Mouse (Mus musculus) thymus, postnatal 10 days (tissue): Measurements from ENCODE around the gene 1110032A03Rik.
A peak's percentile ranks its signal among the peaks of the same experiment; 100 is the strongest.

Source experiments
- DNase-seq, 2 experiments: peaks; one replicate each; pipeline ENCODE4 v3.0.0; 2021; ENCODE audit warnings: low spot score in 2 of 2

Gene 1110032A03Rik

DNA sequence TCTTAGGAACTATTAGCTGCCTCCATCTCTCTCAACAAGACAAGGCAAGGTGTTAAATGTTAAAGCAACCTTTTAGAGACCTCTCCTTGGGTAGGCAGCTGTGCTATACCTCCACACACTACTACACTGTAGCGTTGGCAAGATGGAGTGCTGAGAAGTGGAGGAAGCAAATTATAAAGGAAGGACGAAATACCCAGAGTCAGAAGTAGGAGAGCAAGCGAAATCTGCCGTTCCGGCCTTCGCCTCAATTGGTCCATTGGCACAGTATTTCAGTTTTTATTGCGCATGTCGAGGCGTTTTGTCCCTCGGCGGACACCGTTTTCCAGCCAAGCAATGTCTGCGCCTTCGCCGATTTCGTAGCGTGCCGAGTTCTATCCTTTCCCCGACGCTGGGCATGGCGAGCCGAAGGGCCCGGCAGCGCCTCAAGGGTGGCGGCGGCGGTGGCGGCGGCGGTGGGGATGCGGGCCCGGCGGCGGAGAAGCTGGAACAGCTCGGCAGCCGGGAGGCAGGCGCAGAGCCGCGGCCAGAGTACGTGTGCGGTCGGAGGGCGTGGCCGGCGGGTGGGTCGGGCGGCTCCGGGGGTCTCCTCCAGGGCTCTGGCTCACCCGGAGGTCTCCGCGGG lies at the start of gene 1110032A03Rik, which contains the start of gene Alg9:
Gene 1110032A03Rik, minus strand, starts transcription at position 530 of the 622 bp plus-strand sequence.
Gene Alg9, plus strand, starts transcription at position 29 of the 622 bp plus-strand sequence.
- DNase-seq: peak; percentile 79 to 87

DNA sequence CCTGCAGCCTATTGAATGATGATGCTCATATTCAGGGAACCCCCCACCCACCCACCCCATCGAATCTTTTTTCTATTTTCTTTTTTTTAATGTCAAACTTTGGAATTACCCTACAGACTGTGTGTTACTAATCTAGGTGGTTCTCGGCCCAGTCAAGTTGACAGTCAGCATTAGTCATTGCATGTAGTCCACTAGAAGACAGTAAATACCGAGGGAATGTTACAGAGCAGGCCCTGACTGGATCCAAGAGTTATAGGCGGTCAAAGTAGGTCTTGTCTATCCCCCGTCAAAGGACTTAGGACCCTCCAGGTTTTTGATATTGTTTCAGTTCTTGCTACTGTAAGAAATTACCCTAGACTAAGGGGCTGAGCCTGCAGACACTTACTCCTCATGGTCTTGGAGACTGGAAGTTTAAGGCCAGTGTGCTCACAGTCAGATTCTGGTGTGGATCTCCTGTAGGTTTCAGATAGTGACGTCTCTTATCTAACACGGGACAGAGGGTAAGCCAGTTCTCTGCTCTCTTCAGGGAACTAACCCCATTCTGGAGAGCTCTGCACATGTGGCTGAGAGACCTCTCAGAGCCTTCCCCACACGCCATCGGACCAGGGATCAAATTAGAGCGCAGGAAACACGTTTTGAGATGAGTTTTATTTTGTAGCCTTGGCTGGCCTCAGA lies 48.6 kb upstream of the 1110032A03Rik start:
- no peak for DNase-seq

DNA sequence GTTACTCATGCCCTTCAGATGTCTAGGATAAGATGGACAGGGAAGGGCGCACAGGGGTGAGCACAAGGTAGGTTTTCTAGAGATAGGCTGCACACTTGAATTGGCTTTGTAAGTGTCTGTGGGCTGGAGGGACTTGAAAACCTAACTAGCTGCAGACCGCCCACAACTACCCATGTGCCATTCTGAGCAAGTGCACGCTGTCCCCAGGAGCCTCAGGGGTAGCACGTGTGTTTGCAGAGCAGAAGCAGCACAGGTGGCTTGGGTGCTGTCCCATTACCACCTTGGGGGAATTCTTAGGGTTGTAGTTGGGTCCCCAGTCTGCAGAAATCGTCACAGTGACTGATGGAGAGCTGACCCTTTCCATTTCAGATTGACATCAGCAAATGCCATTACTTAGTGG lies 46.9 kb upstream of the 1110032A03Rik start:
- no peak for DNase-seq

DNA sequence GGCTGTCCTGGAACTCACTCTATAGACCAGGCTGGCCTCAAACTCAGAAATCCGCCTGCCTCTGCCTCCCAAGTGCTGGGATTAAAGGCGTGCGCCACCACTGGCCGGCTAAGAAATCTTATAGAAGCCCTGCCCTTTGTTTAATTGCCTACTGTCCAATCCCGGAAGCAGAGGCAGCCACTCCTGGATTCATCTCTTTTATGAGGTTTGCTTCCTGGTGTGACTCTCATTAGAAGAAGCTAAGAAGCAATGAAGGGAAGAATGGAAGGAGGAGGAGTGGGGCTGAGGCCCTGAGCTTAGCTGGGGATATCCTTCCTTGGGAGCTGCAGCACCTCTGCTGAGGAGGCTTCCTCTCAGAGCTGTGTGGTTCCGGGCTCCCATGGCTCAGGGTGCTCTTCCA lies 46.3 kb upstream of the 1110032A03Rik start:
- DNase-seq: no peak

DNA sequence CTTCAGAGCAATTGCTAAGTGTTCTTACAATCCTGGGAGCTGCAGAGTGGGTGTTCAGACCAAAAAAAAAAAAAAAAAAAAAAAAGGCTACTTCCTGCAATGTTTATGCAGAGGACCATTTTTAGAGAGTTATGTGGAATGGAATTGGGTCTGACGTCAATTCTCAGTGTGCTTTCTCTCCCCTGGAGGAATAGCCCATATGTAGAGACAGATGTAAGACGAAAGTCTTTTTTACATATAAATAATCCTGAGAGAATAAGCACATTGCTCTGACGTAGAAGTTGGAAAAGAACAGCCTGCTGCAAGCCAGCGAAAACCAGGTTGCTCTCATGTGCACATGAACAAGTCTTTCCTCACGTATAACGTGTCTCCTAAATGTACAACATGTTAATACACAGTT lies 44.4 kb upstream of the 1110032A03Rik start:
- DNase-seq: no peak

DNA sequence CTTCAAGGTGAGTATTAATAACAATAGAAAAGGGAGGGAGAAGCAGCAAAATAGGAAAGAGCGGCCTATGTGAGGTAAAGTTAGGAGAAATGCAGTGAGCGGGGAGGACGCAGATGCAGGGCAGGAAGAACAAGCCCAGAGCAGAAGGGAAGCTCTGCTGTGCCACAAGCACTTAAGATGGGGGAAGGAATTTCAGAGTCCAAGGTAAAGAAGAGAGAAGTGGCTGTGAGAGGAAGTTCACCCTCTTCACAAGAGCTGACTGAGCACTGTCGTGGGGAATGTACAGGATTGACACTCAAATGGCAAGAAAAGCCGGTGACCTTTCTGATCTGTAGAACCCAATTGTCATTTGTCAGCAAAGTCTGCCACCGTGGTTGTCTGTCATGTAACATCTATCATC lies 42.7 kb upstream of the 1110032A03Rik start:
- DNase-seq: no peak

DNA sequence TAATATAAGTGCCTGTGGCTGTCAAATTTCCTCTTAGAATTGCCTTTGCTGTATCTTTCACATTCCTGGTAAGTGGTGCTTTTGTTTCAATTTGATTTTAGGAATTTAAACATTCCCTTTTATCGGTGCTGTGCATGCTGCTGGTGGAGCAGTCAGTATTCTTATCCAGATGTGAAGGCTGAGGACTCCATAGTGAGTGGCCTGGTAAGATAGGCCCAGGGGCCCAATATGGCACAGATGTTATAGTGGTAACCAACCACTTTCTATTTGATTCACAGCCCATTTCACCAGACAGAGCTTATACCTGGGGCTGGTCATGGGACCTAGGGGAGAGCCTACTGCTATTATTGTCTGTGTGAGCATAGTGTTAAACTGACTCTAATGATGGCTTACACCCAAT lies 41.2 kb upstream of the 1110032A03Rik start:
- DNase-seq: no peak

DNA sequence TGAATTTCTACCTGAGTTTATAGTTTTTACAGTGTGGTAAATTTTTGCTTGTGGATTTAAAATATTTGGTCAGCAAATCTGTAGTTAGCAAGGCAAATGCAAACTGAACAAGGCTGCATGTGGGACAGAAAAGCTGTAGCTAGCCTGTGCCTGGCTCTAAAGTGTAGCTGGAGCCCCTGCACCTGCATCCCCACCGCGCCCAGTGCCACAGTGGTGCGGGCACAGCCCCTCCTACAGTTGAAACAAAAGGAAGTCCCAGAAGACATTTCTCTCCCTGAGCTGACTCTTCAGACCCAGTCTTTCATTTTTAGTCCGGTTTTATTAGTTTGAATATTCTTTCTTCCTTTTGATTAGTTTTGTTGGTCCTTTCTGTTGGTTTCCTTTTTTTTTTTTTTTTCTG lies 40.3 kb upstream of the 1110032A03Rik start:
- DNase-seq: peak; percentile 68 to 71

DNA sequence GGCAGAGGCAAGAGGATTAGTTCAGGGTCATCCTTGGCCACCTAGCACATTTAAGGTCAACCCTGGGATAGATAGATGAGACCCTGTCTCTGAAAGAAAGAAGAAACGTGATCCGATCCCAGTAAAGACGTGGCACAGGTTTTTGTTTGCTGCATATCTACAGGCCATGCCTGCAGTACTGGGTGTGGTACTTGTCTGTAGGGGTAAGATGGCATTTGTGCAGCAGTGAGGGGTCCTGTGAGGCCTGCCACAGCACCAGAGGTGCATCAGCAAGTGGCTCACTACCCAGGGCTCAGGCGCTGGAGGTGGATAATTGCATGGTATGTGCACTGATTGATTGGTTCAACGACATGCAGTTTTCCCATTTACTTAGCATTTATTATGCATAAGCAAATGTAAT lies 38.5 kb upstream of the 1110032A03Rik start:
- no peak for DNase-seq

DNA sequence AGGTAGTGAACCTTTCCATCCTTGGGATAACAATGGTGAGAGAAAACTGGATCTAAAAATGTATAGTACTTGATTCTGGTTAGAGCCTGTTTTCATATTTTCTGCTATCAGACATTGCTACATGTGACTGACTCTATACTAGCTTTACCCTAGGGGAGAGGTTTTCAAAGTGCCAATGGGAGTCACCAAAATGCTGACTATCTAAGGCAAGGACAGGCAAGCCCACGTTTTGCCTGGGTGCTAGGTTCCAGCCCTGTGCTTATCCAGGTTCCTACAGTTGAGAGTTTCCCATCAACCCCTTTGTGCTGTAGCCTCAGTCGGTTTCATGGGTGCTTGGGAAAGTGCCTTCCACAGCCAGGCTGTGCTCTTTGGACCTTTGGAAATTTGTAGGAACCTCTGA lies 36.4 kb upstream of the 1110032A03Rik start:
- no peak for DNase-seq

DNA sequence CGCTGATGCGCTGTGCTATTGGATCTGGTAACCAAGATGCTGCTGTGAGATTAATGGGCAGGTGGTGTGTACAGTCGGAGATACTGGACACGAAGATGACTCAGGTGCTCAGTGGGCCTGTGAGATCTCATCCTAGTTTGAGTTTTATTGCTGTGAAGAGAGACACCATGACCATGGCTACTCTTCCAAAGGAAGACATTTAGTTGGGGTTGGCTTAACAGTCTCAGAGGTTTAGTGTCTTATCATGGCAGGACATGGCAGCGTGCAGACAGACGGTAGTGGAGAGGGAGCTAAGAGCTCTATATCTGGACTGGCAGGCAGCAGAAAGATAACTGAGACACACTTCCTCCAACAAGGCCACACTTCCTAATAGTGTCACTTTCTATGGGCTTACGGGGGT lies 35.9 kb upstream of the 1110032A03Rik start:
- no peak for DNase-seq

DNA sequence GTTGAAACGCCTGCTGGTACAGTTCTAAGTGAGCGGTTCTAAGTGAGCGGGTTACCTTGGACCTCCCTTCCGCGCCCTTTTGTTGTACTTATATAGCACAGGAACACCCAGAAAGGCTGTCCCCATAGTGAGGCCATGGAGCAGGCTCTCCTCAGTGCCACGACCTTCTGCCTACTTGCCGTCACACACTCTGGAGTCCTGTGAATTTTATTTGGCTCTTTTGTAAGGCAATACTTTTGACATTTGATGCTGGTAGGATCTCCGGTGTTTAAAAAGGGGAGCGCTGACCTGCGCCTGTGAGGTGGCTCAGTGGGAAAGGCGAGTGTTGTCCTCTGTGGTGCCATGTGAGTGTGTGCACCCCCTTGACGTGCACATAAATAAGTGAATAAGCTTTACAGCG lies 33.8 kb upstream of the 1110032A03Rik start:
- no peak for DNase-seq

DNA sequence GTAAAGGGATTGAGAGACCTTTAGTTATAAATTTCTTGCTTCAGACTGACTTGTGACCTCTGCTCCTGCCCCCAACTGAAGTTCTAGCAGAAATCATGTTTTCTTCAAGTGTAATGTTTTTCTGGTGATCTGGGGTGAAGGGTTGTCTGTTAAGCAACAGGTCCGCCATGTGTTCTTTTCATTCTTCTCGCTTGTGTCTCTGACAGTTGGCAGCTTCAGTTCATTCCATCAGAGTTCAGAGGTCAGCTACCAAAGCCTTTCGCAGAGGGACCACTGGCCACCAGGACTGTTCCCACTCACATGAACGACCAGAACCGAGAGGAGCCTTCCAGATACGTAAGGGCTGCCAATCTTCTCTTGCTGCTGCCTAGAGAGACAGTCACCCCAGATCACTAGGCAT lies 33.2 kb upstream of the 1110032A03Rik start:
- DNase-seq: no peak

DNA sequence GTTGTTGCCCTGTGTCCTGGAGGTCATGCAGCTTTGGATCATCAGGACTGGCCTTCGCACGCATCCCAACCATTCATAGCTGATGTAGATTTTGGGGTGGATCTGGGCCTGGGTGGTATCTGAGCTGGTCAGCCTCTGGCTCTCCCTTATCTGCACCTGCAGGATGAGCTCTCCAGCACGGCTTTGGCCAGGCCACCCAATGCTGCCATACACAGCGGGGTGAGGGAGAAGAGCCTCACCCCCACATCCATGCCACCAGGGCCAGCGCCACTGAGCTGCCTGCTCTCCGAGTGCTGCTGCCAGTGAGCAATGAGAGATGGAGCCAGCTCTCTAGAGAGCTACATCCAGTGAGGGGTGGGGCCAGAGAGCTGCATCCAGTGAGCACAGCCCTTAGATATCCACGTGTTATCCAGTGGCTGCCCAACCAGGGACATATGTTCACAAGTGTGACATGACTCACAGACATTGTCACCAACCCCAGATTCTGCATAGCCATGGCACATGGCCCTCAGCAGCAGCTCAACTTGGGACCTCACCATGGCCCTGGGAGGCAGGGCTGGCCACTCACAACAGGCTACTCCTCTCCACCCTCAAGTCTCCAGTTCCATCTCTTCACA lies 27.8 kb upstream of the 1110032A03Rik start:
- no peak for DNase-seq

DNA sequence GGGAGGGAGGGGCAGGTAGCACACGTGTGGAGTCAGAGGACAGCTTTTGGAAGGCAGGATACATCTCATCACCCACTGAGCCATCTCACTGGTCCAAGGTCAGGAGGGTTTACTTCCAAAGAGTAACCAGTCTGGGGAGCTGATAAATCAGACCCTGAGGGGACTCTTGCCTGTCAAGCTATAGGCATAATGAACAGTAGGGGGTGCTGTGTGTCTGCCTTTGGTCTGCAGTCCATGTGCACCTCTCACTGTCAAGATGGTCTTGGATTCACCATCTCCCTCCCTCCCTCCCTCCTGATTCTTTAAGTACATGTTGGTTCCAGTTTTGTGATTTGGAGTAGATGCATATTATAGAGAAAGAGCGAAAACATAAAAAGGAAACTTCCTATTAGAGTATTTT lies 25.7 kb upstream of the 1110032A03Rik start:
- peak; percentile 35 to 77 for DNase-seq

DNA sequence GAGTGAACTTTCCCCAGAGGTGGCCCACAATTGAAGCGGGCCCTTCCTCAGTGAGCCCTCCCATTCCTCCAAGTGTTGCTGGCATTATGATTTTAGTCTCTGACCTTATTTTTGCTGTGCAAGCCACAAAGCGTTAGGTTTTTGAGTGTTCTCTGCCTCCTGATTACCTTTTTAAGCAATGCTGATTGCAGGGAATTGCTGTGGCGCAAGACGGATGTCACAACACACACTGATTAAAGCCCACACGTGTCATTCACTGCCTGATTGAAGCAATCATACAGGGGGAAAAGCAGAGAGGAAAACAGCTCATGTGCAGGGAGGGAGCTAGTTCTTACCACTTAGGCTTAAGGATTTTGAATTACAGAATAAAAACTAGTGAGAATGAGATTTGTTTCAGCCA lies 23.0 kb upstream of the 1110032A03Rik start:
- DNase-seq: no peak

DNA sequence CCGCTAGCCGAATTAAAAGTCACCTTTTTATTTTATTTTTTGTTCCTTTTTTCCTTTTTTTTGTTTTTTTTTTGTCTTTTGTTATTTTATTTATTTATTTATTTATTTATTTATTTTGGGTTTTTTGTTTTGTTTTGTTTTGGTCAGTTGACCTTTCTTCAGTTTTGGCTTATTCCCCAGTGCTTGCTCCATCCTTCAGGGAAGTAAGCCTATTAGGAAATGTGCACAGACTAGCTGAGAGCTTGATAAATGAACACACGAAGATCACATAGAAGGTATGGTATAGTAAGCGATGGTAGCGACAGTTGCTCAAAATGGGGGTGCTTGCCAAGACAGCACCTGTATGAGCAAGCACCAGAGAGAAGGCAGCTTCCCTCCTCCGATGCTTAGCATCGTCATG lies 22.3 kb upstream of the 1110032A03Rik start:
- no peak for DNase-seq

DNA sequence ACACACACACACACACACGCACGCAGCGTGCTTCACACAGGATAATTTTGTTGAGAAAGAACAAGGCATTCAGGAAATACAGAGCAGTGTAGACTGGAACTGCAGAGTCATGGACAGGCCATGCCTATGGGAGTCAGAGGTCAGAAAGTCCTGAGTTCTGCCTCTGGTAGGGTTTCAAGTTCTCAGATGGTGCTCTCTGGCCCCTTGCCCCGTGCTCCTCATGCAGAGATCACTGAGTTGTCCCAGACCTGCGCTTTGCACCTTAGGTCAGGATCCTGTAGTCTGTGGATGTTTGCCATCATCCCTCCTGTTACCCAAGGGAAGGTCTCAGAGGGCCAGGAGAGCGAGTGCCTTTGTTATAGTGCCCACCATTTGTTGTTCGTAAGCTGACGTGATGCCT lies 21.5 kb upstream of the 1110032A03Rik start:
- no peak for DNase-seq

DNA sequence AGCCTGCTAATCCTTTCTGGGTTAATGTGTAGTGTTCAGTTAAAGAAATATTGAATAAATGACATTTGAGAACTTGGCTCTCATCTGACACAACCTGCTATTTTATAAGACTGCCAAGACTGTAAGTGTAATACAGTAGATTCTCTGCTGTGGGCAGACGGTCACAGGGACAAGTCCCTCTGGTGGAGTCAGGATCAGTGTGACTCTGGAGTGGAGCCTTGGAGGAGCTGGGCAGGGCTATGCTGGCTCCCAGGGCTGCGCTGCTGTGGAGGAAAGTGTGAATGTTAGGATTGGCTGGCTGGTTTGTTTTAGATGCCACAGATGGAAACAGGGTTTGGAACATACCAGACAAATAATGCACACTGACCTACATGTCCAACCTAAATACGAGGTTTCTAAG lies 19.9 kb upstream of the 1110032A03Rik start:
- DNase-seq: no peak

DNA sequence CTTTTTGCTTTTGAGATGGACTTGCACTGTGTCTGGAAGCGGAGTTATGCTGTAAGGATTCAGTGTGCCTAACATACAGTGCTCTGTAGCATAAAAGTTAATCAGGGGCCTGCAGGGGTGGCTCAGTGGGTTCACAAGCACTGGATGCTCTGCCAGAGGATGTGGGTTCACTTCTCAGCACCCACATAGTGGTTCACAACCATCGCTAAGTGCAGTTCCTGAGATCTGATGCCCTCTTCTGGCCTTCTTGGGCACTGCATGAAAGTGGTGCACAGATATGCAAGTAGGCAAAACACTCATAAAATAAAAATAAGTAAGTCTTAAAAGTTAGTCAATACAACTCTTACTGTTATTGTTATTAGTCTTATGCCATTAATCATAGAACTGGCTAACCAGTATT lies 6.8 kb upstream of the 1110032A03Rik start:
- DNase-seq: peak; percentile 50 to 59

DNA sequence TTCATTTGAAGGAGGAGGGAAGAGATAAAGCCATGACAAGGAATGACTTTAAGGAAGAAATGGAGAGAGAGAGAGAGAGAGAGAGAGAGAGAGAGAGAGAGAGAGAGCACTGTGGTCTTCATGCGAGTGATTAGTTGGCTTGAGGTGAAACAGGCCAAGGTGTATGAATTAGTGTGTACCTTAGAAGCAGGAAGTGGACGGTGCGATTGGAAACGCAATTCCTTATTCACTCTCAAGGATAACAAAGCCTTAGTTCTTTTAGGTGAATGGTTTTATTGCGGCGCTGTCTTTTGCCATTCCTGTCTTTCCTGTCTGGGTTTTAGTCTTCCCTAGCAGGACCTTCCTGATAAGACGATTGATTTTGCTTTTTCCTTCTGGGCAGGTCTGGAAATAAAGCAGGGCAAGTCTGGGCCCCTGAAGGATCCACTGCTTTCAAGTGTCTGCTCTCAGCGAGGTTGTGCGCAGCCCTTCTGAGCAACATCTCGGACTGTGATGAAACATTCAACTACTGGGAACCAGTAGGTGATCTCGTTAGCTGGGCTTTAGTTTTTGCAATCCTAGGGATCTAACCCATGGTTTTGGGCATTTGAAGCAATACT lies 941 bp upstream of the 1110032A03Rik start:
- DNase-seq: no peak

DNA sequence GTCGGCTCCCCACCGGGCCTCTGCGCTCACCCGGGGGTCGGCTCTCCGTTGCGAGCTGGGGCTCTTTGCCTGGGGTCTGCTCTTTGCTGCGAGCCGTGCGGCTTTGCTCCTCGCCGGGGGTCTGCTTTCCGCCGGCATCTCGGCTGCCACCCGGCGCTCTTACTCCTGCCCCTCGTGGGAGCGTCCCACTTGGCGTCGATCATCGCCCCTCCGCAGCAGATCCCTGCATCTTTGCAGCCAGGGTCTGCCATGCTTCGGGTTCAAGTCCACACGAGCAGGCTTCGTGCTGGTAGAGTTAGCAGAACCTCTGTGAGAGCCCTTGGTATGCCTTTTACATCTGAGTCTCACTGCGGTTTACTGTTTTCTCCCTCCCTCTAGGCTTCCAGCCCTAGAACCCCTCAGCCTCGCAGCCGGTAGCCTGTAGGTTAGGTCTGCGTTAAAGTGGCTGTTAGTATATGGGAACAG lies 374 bp upstream of the 1110032A03Rik start:
- DNase-seq: peak in 1 of 2 experiments; percentile 36

DNA sequence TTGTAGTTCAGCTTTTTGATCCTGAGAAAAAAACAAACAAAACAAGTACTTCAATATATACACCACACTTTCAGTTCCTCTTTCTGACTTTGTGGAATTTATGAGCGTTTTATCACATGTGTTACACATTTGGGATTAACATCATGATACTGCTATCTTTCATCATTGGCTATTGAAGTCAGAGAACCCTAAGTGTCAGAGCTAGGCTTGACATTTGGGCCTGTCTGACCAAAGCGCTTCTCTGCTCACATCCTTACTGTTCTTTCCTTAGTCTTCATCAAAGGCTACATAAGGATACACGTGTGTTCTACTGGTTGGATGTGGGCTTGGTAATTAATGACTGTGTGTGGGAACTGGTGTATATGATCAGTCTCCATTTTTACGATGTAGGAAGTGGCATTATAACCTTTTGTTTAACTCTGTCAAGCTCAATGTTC lies 1.3 kb downstream of the 1110032A03Rik start:
- no peak for DNase-seq
